Mouse (Mus musculus) c-Kit-positive CD71-positive TER-119-negative erythroid progenitor cells, embryonic 14.5 days (primary cell): ENCODE results near the gene Ice1.

ENCODE experiments used
- DNase-seq: peaks from one replicate; pipeline ENCODE4 v3.0.0-alpha.2; 2013; ENCODE audit warnings: low read depth

Gene Ice1

GRCm38 (mm10) chr13:70567889-70568288 lies 69.5 kb downstream of the Ice1 start:
- DNase-seq: no peak

DNA sequence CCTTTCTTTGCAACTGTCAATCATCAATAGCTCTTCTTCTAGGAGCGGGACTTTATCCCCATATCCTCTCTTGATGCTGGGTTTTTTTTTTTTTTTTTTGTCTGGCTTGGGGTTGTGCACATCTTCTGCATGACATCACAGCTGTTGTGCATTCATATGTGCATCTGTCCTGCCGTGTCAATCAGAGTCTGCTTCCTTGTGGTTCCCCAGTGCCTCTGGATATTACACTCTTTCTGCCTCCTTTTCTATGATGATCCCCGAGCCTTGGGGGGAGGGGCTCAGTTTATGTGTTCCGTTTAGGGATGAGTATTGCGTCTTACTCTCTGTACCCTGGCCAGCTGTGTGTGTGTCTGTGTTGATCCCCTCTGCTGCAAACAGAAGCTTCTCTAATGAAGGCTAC lies 84.0 kb downstream of the Ice1 start:
- no peak for DNase-seq

DNA sequence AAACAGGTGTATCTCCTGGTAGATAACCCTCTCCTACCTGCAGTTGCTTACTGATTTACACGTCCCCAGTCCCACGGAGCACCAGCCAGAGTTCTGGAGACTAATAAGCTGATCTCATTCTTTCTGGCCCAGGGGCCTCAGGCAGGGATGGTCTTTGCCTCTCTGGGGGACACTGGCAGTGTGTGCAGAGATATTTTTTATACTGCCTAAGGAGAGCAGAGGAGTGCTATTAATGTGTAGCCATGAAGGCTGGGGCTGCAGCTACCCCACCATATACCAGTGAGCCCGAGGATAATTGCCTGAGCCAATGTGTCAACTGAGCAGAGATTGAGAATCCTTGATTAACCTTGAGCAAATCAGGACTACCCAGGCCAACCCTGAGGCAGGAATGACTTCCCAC lies 90.0 kb downstream of the Ice1 start:
- DNase-seq: no peak

GRCm38 (mm10) chr13:70545261-70545660 lies 92.2 kb downstream of the Ice1 start:
- DNase-seq: no peak

- DNase-seq: no peak
Observed at GRCm38 (mm10) chr13:70539842-70540241, 97.6 kb downstream of the Ice1 start.

GRCm38 (mm10) chr13:70533412-70533811 lies 104.0 kb downstream of the Ice1 start:
- DNase-seq: no peak

DNA sequence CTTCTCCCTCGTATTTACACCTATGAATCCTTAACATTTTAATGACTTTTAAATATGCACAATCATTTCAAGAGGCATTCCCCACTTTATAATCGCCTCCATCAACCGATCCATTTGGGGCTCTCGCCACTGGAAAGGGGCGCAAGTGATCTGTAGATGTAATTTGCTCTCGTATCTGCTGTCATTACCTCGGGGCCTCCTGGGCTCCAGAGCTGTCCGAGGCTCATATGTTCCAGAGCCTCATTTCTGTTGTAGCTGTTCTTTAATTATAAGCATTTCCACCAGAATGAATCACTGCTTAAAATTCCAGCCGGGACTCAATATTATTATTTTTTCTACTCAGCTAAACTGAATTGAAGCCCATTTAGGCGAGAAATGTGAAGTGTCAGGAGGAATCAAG lies 104.7 kb downstream of the Ice1 start:
- no peak for DNase-seq

DNA sequence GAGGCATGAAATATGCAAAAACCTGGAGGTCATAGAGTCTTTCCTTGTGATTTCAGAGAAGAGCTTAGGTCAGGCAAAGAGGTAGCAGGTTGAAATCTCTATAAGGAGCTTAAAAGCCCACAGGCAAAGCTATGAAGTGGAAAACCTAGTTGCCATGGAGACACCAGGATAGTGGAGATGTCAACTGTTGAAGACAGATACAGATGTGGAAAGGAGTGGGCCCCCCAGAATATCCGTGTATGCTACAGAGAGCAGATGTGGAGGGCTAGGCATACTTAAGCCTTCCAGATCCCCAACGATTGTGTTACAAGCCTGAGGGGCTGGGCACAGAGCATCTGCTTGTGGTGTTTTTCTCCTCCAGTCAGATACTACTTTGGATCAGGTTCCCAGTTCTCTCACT lies 119.8 kb downstream of the Ice1 start:
- DNase-seq: no peak

- no peak for DNase-seq
Observed at GRCm38 (mm10) chr13:70515004-70515403, 122.4 kb downstream of the Ice1 start.

DNA sequence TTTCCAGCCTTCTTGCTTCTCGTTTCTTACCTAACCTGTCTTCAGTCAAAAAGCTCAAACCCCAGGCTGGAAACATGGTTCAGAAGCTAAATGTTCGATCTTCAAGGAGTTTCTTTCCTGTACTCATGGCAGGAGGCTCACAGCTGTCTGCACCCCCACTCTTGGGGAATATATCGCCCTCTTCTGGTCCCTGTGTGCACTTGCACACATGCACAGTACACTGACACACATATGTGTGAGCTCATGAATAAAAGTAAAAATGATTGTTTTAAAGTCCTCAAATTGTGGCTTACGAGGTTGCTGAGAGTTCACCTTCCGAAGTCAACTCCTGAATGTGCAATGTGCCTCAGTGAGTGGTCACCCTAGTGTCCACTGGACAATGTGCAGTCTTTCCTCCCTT lies 127.2 kb downstream of the Ice1 start:
- no peak for DNase-seq

- DNase-seq: no peak
Observed at GRCm38 (mm10) chr13:70509375-70510016, 127.9 kb downstream of the Ice1 start.

DNA sequence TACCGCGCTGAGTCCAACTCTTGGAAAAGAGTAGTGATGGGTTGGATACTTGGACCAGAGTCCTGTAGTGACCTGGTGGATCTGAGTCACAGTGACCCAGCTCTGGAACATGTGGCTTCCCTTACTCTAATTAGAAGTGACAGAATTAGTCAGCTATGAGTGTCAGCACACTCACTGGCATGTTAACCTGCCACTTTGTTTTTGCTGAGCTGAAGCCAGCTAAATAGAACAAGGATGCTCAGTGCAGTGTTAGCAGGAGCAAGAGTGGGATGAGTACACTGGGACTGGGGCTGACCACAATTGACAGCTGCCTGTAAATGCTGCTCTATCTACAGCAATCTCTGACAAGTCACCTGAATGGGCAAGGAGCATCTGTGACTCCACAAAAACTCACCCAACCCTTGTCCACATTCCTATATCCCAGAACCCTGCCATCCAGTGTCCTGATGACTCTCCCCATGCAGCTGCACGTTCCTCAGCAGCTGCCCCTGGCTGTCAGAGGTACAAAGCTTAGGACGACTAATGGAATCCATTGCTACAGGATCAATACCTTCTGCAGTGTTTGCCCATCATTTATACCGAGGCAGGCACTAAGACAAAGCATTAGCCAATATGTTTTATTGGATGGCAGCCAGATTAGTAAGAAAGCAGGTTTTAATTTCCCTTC lies 128.6 kb downstream of the Ice1 start:
- no peak for DNase-seq
